Mouse (Mus musculus) bone marrow, adult 2 months (tissue): ENCODE results near the gene Actr2. TPM values are rescaled to one million over a fixed set of nuclear protein-coding genes. Genes with fewer than 3 reads are reported as not detected.
"Not testable (repeated sequence)": the region's sequence is repeated elsewhere in the genome, so short reads cannot be mapped to it uniquely, and the experiment has no call there.

Experiments used
- H3K27ac ChIP-seq: fragments of 200-500 bp; 2 replicates; pipeline ENCODE4 v1.5.1; 2012; ENCODE audit warnings: low read depth, mild to moderate bottlenecking, control low read depth, inconsistent platforms, low read length; ENCODE audit not compliant: control insufficient read depth, poor library complexity, insufficient read depth
- H3K4me1 ChIP-seq: fragments of 200-500 bp; 2 replicates; pipeline ENCODE4 v1.6.1; 2011; ENCODE audit warnings: low read length; ENCODE audit not compliant: control insufficient read depth, insufficient read depth
- H3K4me3 ChIP-seq: fragments of 200-500 bp; replicated peaks from 2 replicates; pipeline ENCODE3; 2011; ENCODE audit warnings: mild to moderate bottlenecking, low read depth, low read length, control low read depth; ENCODE audit not compliant: control insufficient read depth
- CTCF ChIP-seq: fragments of 200-500 bp; IDR thresholded peaks from 2 replicates; pipeline ENCODE4 v1.5.1; 2011; ENCODE audit warnings: low read length, control low read depth; ENCODE audit not compliant: control insufficient read depth, insufficient read depth
- POLR2A ChIP-seq: fragments of 200-500 bp; IDR thresholded peaks from 2 replicates; pipeline ENCODE4 v1.6.1; 2011; ENCODE audit warnings: low read depth, mild to moderate bottlenecking, control low read depth, low read length, borderline replicate concordance; ENCODE audit not compliant: control insufficient read depth
- WGBS: fragments of 180-500 bp; shearing (Covaris S2); methylation state at CpG from one replicate; pipeline ENCODE4 v1.1.7; 2018; 5-methylcytosine and 5-hydroxymethylcytosine counted together
- polyA plus RNA-seq: library from polyadenylated mRNA; stranded (reverse); fragments of >200 nt; gene quantifications from 2 replicates; pipeline ENCODE4 v1.2.4, GENCODE M21; 2011; ENCODE audit warnings: low replicate concordance; ENCODE audit not compliant: missing spikeins, insufficient read depth, insufficient read length

Gene Actr2
- polyA plus RNA-seq, 1 experiment, result 89.6 TPM

- no peaks in the 10 kb centered on the region for H3K4me1 ChIP-seq
- H3K4me3 ChIP-seq, result no peak overlapping the region
- WGBS, result 85% methylated on average over 5 of the region's 5 CpGs
- no peak overlapping the region for H3K27ac ChIP-seq
- TF ChIP-seq POLR2A (no peak), CTCF (no peak)
Measured at GRCm38 (mm10) chr11:20142516-20142915, 29.8 kb upstream of the Actr2 start.

- 74% methylated on average over 5 of the region's 5 CpGs for WGBS
- H3K4me1 ChIP-seq, result no peaks in the 10 kb centered on the region
Measured at GRCm38 (mm10) chr11:20140286-20140685, 27.6 kb upstream of the Actr2 start.

GRCm38 (mm10) chr11:20139711-20140110, 27.0 kb upstream of the Actr2 start:
- WGBS, result 80% methylated on average over 2 of the region's 2 CpGs
- TF ChIP-seq POLR2A (no peak), CTCF (no peak)

More at GRCm38 (mm10) chr11:20140286-20140685, 27.6 kb upstream of the Actr2 start:
- H3K4me3 ChIP-seq, result no peak overlapping the region
- TF ChIP-seq CTCF (no peak), POLR2A (no peak)
- no peak overlapping the region for H3K27ac ChIP-seq

GRCm38 (mm10) chr11:20138498-20139208, 25.9 kb upstream of the Actr2 start:
- TF ChIP-seq CTCF (no peak), POLR2A (no peak)
- no peak overlapping the region for H3K27ac ChIP-seq
- 91% methylated on average over 6 of the region's 6 CpGs for WGBS

More at GRCm38 (mm10) chr11:20139711-20140110, 27.0 kb upstream of the Actr2 start:
- Histone ChIP-seq H3K27ac (no peak overlapping the region), H3K4me3 (no peak overlapping the region), H3K4me1 (no peaks in the 10 kb centered on the region)

GRCm38 (mm10) chr11:20137872-20138271, 25.2 kb upstream of the Actr2 start:
- no peak overlapping the region for H3K27ac ChIP-seq
- 57% methylated on average over 2 of the region's 2 CpGs for WGBS
- TF ChIP-seq POLR2A, result no peak
- no peak for TF ChIP-seq CTCF
- no peaks in the 10 kb centered on the region; the same call in 1 of the 2 replicates for H3K4me1 ChIP-seq
- no peak overlapping the region for H3K4me3 ChIP-seq

More at GRCm38 (mm10) chr11:20138498-20139208, 25.9 kb upstream of the Actr2 start:
- H3K4me3 ChIP-seq, result no peak overlapping the region
- H3K4me1 ChIP-seq, result no peaks in the 10 kb centered on the region

GRCm38 (mm10) chr11:20136314-20136713, 23.6 kb upstream of the Actr2 start:
- WGBS, result 86% methylated on average over 6 of the region's 6 CpGs
- Histone ChIP-seq H3K4me3 (no peak overlapping the region), H3K4me1 (no peaks in the 10 kb centered on the region; the same call in 1 of the 2 replicates), H3K27ac (no peak overlapping the region)
- TF ChIP-seq POLR2A (no peak), CTCF (no peak)

GRCm38 (mm10) chr11:20134869-20135268, 22.2 kb upstream of the Actr2 start:
- H3K4me3 ChIP-seq, H3K4me1 ChIP-seq, H3K27ac ChIP-seq: not testable (repeated sequence)
- 90% methylated on average over 3 of the region's 3 CpGs for WGBS

GRCm38 (mm10) chr11:20133721-20134120, 21.0 kb upstream of the Actr2 start:
- H3K4me3 ChIP-seq, result no peak overlapping the region
- no peak overlapping the region for H3K27ac ChIP-seq
- TF ChIP-seq POLR2A (no peak), CTCF (no peak)
- no peaks in the 10 kb centered on the region; the same call in 1 of the 2 replicates for H3K4me1 ChIP-seq
- WGBS, result 73% methylated on average over 1 of the region's 1 CpGs
